Mouse (Mus musculus): ENCODE data around the gene Sntb2. TPM values are rescaled to one million over a fixed set of nuclear protein-coding genes. Genes with fewer than 3 reads are reported as not detected.

The Sntb2 gene
- total RNA-seq, 2 experiments from 2014 or later, result 6.3 to 6.5 TPM

GRCm38 (mm10) chr8:106929155-106929913 lies 6.2 kb upstream of the Sntb2 start:
- no peak for DNase-seq
- intact Hi-C loops (cut with DNase I), result loop anchor here (5.0 kb wide), 1 partner anchor 68 kb away; no protein-coding TSS in a partner anchor

GRCm38 (mm10) chr8:106929921-106930320 lies 5.6 kb upstream of the Sntb2 start:
- intact Hi-C loops (cut with DNase I), result loop anchor here (5.0 kb wide), 1 partner anchor 67 kb away; no protein-coding TSS in a partner anchor
- DNase-seq, result no peak

GRCm38 (mm10) chr8:106932376-106933065 lies 3.0 kb upstream of the Sntb2 start:
- DNase-seq, result peak; percentile 10
- intact Hi-C loops (cut with DNase I), result no loop called here

GRCm38 (mm10) chr8:106933506-106934143 lies 1.9 kb upstream of the Sntb2 start:
- no peak for DNase-seq
- intact Hi-C loops (cut with DNase I), result no loop called here

- no peak for DNase-seq
- intact Hi-C loops (cut with DNase I), result no loop called here
Observed at GRCm38 (mm10) chr8:106934226-106934977, 1.1 kb upstream of the Sntb2 start.

- peak; percentile 47 for DNase-seq
- intact Hi-C loops (cut with DNase I), result loop anchor here (5.0 kb wide), 1 partner anchor 46 kb away; no protein-coding TSS in a partner anchor
Observed at GRCm38 (mm10) chr8:106935899-106936477, 438 bp downstream of the Sntb2 start.

- DNase-seq, result peak; percentile 42
- intact Hi-C loops (cut with DNase I), result loop anchor here (5.0 kb wide), 1 partner anchor 46 kb away; no protein-coding TSS in a partner anchor
Observed at GRCm38 (mm10) chr8:106936478-106937051, 1.0 kb downstream of the Sntb2 start.

GRCm38 (mm10) chr8:106937081-106937800 lies 1.7 kb downstream of the Sntb2 start:
- DNase-seq, result no peak
- intact Hi-C loops (cut with DNase I), result loop anchor here (5.0 kb wide), 1 partner anchor 45 kb away; no protein-coding TSS in a partner anchor

GRCm38 (mm10) chr8:106941806-106942205 lies 6.3 kb downstream of the Sntb2 start:
- DNase-seq, result no peak
- intact Hi-C loops (cut with DNase I), result no loop called here

GRCm38 (mm10) chr8:106943874-106944418 lies 8.4 kb downstream of the Sntb2 start:
- intact Hi-C loops (cut with DNase I), result no loop called here

GRCm38 (mm10) chr8:106944756-106945155 lies 9.2 kb downstream of the Sntb2 start:
- intact Hi-C loops (cut with DNase I), result no loop called here
- no peak for DNase-seq

More at GRCm38 (mm10) chr8:106943874-106944418, 8.4 kb downstream of the Sntb2 start:
- DNase-seq, result no peak

GRCm38 (mm10) chr8:106948678-106949243 lies 13.2 kb downstream of the Sntb2 start:
- intact Hi-C loops (cut with DNase I), result no loop called here
- no peak for DNase-seq

- intact Hi-C loops (cut with DNase I), result no loop called here
- DNase-seq, result no peak
Observed at GRCm38 (mm10) chr8:106951707-106952106, 16.2 kb downstream of the Sntb2 start.

- intact Hi-C loops (cut with DNase I), result no loop called here
- no peak for DNase-seq
Observed at GRCm38 (mm10) chr8:106953571-106953970, 18.0 kb downstream of the Sntb2 start.

- intact Hi-C loops (cut with DNase I), result no loop called here
- no peak for DNase-seq
Observed at GRCm38 (mm10) chr8:106957086-106957485, 21.5 kb downstream of the Sntb2 start.

- DNase-seq, result no peak
- intact Hi-C loops (cut with DNase I), result no loop called here
Observed at GRCm38 (mm10) chr8:106958212-106958611, 22.7 kb downstream of the Sntb2 start.

GRCm38 (mm10) chr8:106959626-106960025 lies 24.1 kb downstream of the Sntb2 start:
- intact Hi-C loops (cut with DNase I), result no loop called here
- DNase-seq, result no peak

GRCm38 (mm10) chr8:106962322-106962721 lies 26.8 kb downstream of the Sntb2 start:
- intact Hi-C loops (cut with DNase I), result no loop called here
- no peak for DNase-seq

Data from left cerebral cortex, postnatal 4 days (tissue).